ENCODE assay signal across 8 mouse cellular contexts in genomic region chr12:88360441-88361119, GRCm38 (mm10). TPM values are rescaled to one million over a fixed set of nuclear protein-coding genes. Genes with fewer than 3 reads are reported as not detected.
DNase-seq lines count a peak whose midpoint lies in the region; ATAC-seq and TF ChIP-seq lines count a peak whose summit lies in the region.

Adck1 (plus strand) TSS chr12:88360554.

- H3K9ac ChIP-seq in hindbrain, postnatal 0 days (replicated peaks; ENCODE audit: low read length), result peak within 1 kb of the TSS; percentile 65

- peak within 1 kb of the TSS; percentile 96 for H3K4me3 ChIP-seq in gastrocnemius, adult 2 months
- H3K4me3 ChIP-seq in hindbrain, postnatal 0 days (ENCODE audit: low read length), result peak within 1 kb of the TSS; percentile 77
- H3K4me3 ChIP-seq in left cerebral cortex, adult 2 months, result peak within 1 kb of the TSS; percentile 59

- peak; percentile 98 for ATAC-seq in hindbrain, postnatal 0 days
- ATAC-seq in megakaryocyte, adult 5-6 weeks (ENCODE audit: poor library complexity, severe bottlenecking), result peak; percentile 94

- H3K27ac ChIP-seq in gastrocnemius, adult 2 months, result peak within 1 kb of the TSS; percentile 96
- peak within 1 kb of the TSS; percentile 80 for H3K27ac ChIP-seq in hindbrain, postnatal 0 days
- peak within 1 kb of the TSS; percentile 78 for H3K27ac ChIP-seq in left cerebral cortex, adult 2 months

- H3K4me1 ChIP-seq in hindbrain, postnatal 0 days (ENCODE audit: insufficient read depth, low read length), result 0 out of 2 replicates have a peak, but pooled peaks cover 4% of the 10 kb centered on the region

- WGBS in hindbrain, postnatal 0 days, result under 1% methylated on average over 38 of the region's 38 CpGs

- no peaks in the 10 kb centered on the region for H3K36me3 ChIP-seq in hindbrain, postnatal 0 days (ENCODE audit: insufficient read depth, low read length)

- no peaks in the 10 kb centered on the region for H3K9me3 ChIP-seq in hindbrain, postnatal 0 days (ENCODE audit: low read length)

- intact Hi-C loops in gastrocnemius, adult 2 months (cut with DNase I), result no loop called here
- intact Hi-C loops in left cerebral cortex, adult 2 months (cut with DNase I), result no loop called here

- H3K27me3 ChIP-seq in hindbrain, postnatal 0 days (ENCODE audit: insufficient read depth, low read length), result no peaks in the 10 kb centered on the region

- TF ChIP-seq CTCF in gastrocnemius, adult 2 months (IDR thresholded peaks at IDR 0.05), result no peak
- TF ChIP-seq CTCF in hindbrain, postnatal 0 days (IDR thresholded peaks at IDR 0.05; ENCODE audit: low read depth), result 0 out of 2 replicates have a peak, but pooled peaks have one; percentile 8
- no peak; the same call in 1 of the 2 replicates for TF ChIP-seq CTCF in left cerebral cortex, adult 2 months (IDR thresholded peaks at IDR 0.05)

- DNase-seq in WW6 (ENCODE audit: low read depth, low spot score), result peak; percentile 60
- DNase-seq in cerebellum, postnatal 4 days (ENCODE audit: low spot score in 2 of 2), result peak; percentile 63 to 82
- peak; percentile 95 for DNase-seq in gastrocnemius, adult 2 months
- DNase-seq in hindbrain, postnatal 0 days (ENCODE audit: low spot score), result peak; percentile 94
- DNase-seq in left cerebral cortex, adult 2 months (ENCODE audit: extremely low spot score in 1 of 2, low spot score in 2 of 2), result peak; percentile 89 to 91
- peak; percentile 95 to 98 for DNase-seq in right cerebral cortex, adult 2 months (ENCODE audit: low spot score in 2 of 2)
- peak; percentile 91 for DNase-seq in urinary bladder, postnatal 14 days (ENCODE audit: low spot score)

- peak within 1 kb of the TSS; percentile 95 for H3K4me2 ChIP-seq in hindbrain, postnatal 0 days (ENCODE audit: low read depth, low read length)

RNA-seq across cellular contexts. Expression of gene Adck1, which starts in this region (rescaled TPM):
- total RNA-seq in gastrocnemius, adult 2 months (2021), result 10 to 100 TPM; 15.0 to 21.3 TPM
- 44.7 and 48.7 TPM in 2 replicates for total RNA-seq in hindbrain, postnatal 0 days (2014; rRNA removed)
- polyA plus RNA-seq in hindbrain, postnatal 0 days (2015; fragmentation: Nextera tagmentation; extraction: Ambion mirVana), result 37.5 and 40.1 TPM in 2 replicates
- 10 to 100 TPM; 32.7 to 35.0 TPM for total RNA-seq in left cerebral cortex, adult 2 months (2021)
- total RNA-seq in megakaryocyte, adult 5-6 weeks (2015), result 5.1 and 6.8 TPM in 2 replicates
- 9.0 and 13.2 TPM in 2 replicates for total RNA-seq in megakaryocyte, adult 5-6 weeks (2017)

Comparison
In these comparisons a context has a peak if more than half of its experiments do, and no peak if none do; other contexts are left out.
1. Peak in every context shown above with its lines: DNase-seq, ATAC-seq, H3K4me3 ChIP-seq and H3K27ac ChIP-seq.